Mouse (Mus musculus): ENCODE results near the gene Ttc25. TPM values are rescaled to one million over a fixed set of nuclear protein-coding genes. Genes with fewer than 3 reads are reported as not detected.
"Not testable (repeated sequence)": the region's sequence is repeated elsewhere in the genome, so short reads cannot be mapped to it uniquely, and the experiment has no call there.

The Ttc25 gene
- polyA plus RNA-seq, 1 experiment from 2014 or later: 2.4 TPM

DNA sequence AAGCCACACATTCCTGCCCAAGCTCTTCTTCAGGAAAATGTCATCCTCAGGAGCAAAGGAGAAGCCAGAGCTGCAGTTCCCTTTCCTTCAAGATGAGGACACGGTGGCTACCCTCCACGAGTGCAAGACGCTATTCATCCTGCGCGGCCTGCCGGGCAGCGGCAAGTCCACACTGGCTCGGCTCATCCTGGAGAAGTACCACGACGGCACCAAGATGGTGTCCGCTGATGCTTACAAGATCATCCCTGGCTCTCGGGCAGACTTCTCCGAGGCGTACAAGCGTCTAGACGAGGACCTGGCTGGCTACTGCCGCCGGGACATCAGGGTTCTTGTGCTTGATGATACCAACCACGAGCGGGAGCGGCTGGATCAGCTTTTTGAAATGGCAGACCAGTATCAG, 30.8 kb downstream of the Ttc25 start:
- WGBS: 69% methylated on average over 21 of the region's 21 CpGs
- no peak for ATAC-seq (ENCODE audit: low read depth)
- peaks cover 33% of the 10 kb centered on the region for H3K4me1 ChIP-seq (replicated peaks)
- H3K36me3 ChIP-seq: peaks cover 33% of the 10 kb centered on the region
- peak overlapping the region; percentile 58; the same call in 1 of the 2 replicates for H3K4me3 ChIP-seq
- H3K27me3 ChIP-seq: peaks cover 15% of the 10 kb centered on the region; the same call in 1 of the 2 replicates
- 0 out of 2 replicates have a peak overlapping the region, but pooled peaks have one; percentile 78 for H3K9ac ChIP-seq
- no peak overlapping the region for H3K27ac ChIP-seq (replicated peaks)
- peak overlapping the region; percentile 78 for H3K4me2 ChIP-seq
- H3K9me3 ChIP-seq: no peaks in the 10 kb centered on the region

DNA sequence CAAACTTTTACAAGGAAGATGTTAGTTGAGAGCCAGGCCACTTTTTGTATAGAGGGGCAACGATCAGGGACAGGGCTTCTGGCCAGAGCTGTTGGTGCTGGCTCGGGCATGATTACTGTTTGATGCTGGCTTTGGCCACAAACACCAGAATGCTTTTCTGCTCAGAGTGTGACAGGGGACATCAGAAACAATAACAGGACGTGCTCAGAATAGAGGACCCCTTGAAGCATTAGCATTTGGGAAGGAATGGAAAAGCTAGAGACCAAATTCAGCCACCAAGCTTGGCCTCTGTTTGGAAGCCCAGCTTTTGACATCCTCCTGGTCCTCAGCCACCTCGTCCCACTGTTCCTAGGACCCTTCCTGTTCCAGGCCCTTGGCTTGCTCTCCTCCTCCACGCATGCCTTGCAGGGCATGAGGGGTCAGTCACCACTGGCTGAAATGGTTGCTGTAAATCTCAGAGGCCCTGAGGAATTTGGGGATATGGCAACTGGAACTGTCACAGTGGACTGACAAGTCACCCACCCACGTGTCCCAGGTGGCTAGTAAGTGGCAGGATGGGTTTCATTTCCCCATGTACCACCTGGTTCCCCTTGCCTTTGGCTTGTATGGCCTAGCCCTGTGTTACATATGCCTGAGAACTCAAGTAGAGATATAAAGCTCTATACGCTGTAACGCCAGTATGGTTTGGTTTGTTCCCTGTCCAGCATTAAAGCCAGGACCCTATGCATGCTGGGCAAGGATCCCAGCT, 32.6 kb downstream of the Ttc25 start:
- Histone ChIP-seq H3K9ac (no peak overlapping the region), H3K27ac (replicated peaks) (no peak overlapping the region), H3K4me1 (replicated peaks) (peaks cover 28% of the 10 kb centered on the region), H3K9me3 (no peaks in the 10 kb centered on the region), H3K4me2 (no peak overlapping the region), H3K36me3 (peaks cover 50% of the 10 kb centered on the region), H3K4me3 (no peak overlapping the region), H3K27me3 (no peaks in the 10 kb centered on the region)
- 71% methylated on average over 8 of the region's 8 CpGs for WGBS
- ATAC-seq (ENCODE audit: low read depth): no peak

DNA sequence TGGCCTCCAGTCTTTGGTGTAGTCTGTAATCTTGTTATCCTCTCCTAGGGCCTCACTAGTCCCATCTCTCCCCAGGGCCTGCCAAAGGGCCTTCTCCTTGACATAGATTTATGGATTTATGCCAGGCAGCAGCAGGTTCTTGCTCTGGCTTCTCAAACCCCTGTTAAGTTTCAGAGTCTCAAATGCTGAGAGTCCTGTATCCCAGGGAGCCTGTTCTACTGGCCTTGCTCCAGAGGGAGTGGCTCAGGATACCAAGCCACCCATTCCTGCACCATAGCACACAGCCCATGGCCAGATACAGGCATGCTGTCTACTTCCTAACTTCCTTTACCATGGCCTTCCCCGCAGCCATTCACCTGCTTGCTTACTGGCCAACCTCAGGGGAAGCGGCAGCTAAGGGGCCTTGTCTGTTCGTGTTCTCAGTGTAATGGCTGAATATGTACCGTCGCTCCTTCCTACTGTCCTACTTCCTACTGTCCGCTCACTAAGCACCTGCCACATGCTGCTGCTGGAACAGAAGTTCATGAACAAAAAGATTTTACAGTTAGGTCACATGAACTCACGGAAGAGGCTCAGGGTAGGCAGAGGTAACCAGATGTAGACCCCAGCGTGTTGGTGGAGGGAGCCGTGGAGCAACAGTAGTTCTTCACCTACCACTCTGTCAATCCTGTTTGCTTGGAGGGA, 33.9 kb downstream of the Ttc25 start:
- Histone ChIP-seq H3K9me3 (no peaks in the 10 kb centered on the region), H3K4me2 (no peak overlapping the region), H3K4me1 (replicated peaks) (peaks cover 28% of the 10 kb centered on the region), H3K27me3 (no peaks in the 10 kb centered on the region), H3K27ac (replicated peaks) (no peak overlapping the region), H3K9ac (no peak overlapping the region), H3K36me3 (peaks cover 63% of the 10 kb centered on the region), H3K4me3 (no peak overlapping the region)
- WGBS: 93% methylated on average over 9 of the region's 9 CpGs
- ATAC-seq (ENCODE audit: low read depth): no peak

DNA sequence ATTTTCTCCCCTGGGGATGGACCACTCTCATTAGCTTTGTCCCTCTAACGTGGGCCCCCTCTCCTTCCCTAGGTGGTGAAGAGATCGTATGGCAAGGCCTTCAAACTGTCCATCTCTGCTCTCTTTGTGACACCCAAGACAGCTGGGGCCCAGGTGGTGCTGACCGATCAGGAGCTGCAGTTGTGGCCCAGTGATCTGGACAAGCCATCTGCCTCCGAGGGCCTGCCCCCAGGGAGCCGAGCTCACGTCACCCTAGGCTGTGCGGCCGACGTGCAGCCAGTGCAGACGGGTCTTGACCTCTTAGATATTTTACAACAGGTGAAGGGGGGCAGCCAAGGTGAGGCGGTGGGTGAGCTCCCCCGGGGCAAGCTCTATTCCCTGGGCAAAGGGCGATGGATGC, 34.9 kb downstream of the Ttc25 start:
- Histone ChIP-seq H3K9me3 (no peaks in the 10 kb centered on the region), H3K4me1 (replicated peaks) (peaks cover 19% of the 10 kb centered on the region), H3K27ac (replicated peaks) (no peak overlapping the region), H3K9ac (no peak overlapping the region), H3K27me3 (no peaks in the 10 kb centered on the region), H3K4me3 (no peak overlapping the region), H3K36me3 (peaks cover 73% of the 10 kb centered on the region), H3K4me2 (no peak overlapping the region)
- 84% methylated on average over 13 of the region's 13 CpGs for WGBS
- ATAC-seq (ENCODE audit: low read depth): no peak

DNA sequence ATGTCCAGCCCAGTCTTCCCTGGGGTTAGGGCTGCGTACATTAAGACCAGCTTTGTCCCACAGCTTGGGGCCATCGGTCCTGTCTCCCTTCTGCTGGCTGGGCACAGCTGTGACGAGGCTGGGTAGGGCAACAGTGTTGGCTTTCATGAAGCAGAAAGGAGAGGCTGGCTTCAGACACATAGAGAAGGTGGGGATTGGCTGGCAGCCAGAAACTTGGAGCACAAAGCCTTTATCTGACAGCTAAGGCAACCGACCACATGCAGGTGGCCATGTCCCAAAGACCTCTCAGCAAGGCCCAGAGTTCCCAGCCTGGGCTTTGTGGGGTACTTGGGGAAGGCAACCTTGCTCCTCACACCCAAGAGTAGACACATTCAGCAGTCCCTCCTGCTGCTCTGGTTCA, 36.3 kb downstream of the Ttc25 start:
- no peak overlapping the region for H3K4me3 ChIP-seq
- WGBS: 57% methylated on average over 4 of the region's 4 CpGs
- H3K27me3 ChIP-seq: no peaks in the 10 kb centered on the region
- no peaks in the 10 kb centered on the region for H3K9me3 ChIP-seq
- no peak; the same call in 1 of the 2 replicates for ATAC-seq (ENCODE audit: low read depth)
- peaks cover 88% of the 10 kb centered on the region for H3K36me3 ChIP-seq
- no peak overlapping the region for H3K4me2 ChIP-seq
- peaks cover 7% of the 10 kb centered on the region for H3K4me1 ChIP-seq (replicated peaks)
- no peak overlapping the region for H3K9ac ChIP-seq
- no peak overlapping the region; the same call in 1 of the 2 replicates for H3K27ac ChIP-seq (replicated peaks)

DNA sequence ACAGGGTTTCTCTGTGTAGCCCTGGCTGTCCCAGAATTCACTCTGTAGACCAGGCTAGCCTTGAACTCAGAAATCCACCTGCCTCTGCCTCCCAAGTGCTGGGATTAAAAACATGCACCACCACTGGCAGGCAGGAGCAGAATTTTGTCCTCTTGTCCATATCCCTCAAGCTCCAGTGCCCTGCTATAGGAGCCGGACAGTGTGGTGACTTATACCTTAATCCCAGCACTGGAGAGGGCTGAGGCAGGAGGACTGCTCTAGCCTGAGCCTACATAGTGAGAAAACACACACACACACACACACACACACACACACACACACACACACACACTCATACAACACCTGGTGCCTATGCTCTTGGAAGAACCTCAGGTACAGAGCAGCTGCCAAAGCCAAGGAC, 37.0 kb downstream of the Ttc25 start:
- H3K4me3 ChIP-seq; ATAC-seq (ENCODE audit: low read depth); H3K27me3 ChIP-seq; H3K4me2 ChIP-seq; H3K9me3 ChIP-seq; H3K9ac ChIP-seq; H3K4me1 ChIP-seq (replicated peaks); H3K27ac ChIP-seq (replicated peaks): not testable (repeated sequence)
- peaks cover 94% of the 10 kb centered on the region for H3K36me3 ChIP-seq
- 93% methylated on average over 1 of the region's 1 CpGs for WGBS

DNA sequence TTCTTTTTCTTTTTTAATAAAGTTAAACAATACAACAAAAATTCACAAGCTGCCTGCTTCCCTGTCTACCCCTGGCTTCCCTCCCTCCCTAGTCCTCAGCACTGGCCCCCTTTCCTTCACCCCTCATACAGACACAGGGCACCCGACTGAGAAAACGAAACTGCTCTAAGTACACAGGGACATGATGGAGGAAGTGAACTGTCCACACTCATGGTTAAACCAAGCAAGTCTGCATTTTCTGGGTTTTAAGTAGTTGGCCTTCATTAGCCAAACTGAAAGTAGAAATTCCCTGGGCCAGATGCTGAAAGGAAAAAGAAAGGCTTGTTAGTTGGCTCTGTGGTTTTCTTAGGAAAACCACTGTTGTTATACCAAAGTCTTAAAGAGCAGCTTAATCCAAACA, 37.4 kb downstream of the Ttc25 start:
- no peak overlapping the region for H3K27ac ChIP-seq (replicated peaks)
- ATAC-seq (ENCODE audit: low read depth): no peak
- H3K4me2 ChIP-seq: no peak overlapping the region
- H3K36me3 ChIP-seq: peaks cover 98% of the 10 kb centered on the region
- no peaks in the 10 kb centered on the region for H3K9me3 ChIP-seq
- 91% methylated on average over 2 of the region's 2 CpGs for WGBS
- no peak overlapping the region for H3K4me3 ChIP-seq
- H3K27me3 ChIP-seq: no peaks in the 10 kb centered on the region
- no peak overlapping the region for H3K9ac ChIP-seq
- peaks cover 7% of the 10 kb centered on the region for H3K4me1 ChIP-seq (replicated peaks)

DNA sequence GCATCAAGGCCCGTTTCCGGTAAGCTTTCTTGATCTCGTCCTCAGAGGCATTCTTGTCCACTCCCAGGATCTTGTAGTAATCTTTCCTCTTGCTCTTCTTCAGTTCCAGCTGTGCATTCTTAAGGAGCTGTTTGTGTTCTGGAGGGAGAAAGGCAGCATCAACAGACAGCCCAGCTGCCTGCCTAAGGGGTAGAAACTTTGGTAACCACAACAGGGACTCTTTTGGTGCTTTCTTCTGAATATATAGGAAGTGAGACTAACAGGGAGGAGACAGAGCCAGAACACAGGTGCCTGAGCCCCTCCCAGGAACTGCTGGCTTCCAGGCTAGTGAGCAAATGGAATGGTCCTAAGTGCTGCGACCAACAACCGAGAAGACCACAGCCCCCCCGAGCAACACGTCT, 39.2 kb downstream of the Ttc25 start:
- Histone ChIP-seq H3K36me3 (peaks cover 100% of the 10 kb centered on the region), H3K4me2 (no peak overlapping the region), H3K4me1 (replicated peaks) (no peaks in the 10 kb centered on the region; the same call in 1 of the 2 replicates), H3K27ac (replicated peaks) (no peak overlapping the region), H3K9me3 (no peaks in the 10 kb centered on the region), H3K9ac (no peak overlapping the region), H3K4me3 (no peak overlapping the region), H3K27me3 (no peaks in the 10 kb centered on the region)
- WGBS: 90% methylated on average over 7 of the region's 7 CpGs
- ATAC-seq (ENCODE audit: low read depth): no peak

DNA sequence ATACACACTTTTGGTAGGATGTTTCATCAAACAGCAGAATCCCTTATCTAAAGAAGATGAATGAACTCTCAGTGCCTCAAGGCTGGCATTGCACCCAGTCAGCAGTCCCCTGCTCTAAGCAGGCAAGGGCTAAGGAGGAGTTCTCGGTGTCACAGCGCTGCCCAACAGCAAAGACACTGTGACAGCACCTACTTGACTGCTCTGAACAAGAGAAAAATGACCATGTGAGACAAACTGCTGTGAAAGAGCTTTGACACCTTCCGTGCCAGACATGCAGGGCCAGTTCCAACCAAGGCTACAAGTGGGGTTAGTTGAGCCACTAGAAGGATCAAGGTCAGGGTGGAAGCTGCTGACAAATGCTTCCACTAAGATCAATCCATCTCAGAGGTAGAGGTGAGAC, 39.7 kb downstream of the Ttc25 start:
- no peak for ATAC-seq (ENCODE audit: low read depth)
- H3K9ac ChIP-seq: no peak overlapping the region
- WGBS: 94% methylated on average over 3 of the region's 3 CpGs
- H3K27me3 ChIP-seq: no peaks in the 10 kb centered on the region
- H3K4me1 ChIP-seq (replicated peaks): no peaks in the 10 kb centered on the region; the same call in 1 of the 2 replicates
- no peak overlapping the region for H3K27ac ChIP-seq (replicated peaks)
- no peak overlapping the region for H3K4me2 ChIP-seq
- no peak overlapping the region for H3K4me3 ChIP-seq
- H3K36me3 ChIP-seq: peaks cover 100% of the 10 kb centered on the region
- H3K9me3 ChIP-seq: no peaks in the 10 kb centered on the region

DNA sequence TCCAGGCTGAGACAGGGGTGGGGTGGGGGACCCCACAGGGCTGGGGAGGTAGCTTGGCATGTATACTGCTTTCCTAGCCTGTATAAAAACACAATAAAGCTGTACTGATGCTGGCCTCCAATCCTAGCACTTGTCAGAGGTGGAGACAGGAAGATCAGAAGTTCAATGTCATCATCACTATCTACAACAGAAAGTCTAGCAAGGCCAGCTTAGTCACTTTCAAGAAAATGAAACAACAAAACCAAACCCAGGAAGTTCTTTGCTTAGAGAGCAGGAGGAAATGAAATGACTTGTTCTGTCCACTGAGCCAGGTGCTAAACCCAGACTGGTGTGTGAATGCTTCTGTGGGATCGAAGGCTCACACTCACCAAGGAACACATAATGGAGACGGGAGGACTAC, 43.1 kb downstream of the Ttc25 start:
- no peak overlapping the region for H3K4me3 ChIP-seq
- H3K9ac ChIP-seq: no peak overlapping the region
- H3K27me3 ChIP-seq: no peaks in the 10 kb centered on the region
- ATAC-seq (ENCODE audit: low read depth): no peak
- WGBS: 95% methylated on average over 2 of the region's 2 CpGs
- no peak overlapping the region for H3K4me2 ChIP-seq
- no peak overlapping the region for H3K27ac ChIP-seq (replicated peaks)
- no peaks in the 10 kb centered on the region for H3K9me3 ChIP-seq
- H3K36me3 ChIP-seq: peaks cover 100% of the 10 kb centered on the region
- H3K4me1 ChIP-seq (replicated peaks): no peaks in the 10 kb centered on the region

DNA sequence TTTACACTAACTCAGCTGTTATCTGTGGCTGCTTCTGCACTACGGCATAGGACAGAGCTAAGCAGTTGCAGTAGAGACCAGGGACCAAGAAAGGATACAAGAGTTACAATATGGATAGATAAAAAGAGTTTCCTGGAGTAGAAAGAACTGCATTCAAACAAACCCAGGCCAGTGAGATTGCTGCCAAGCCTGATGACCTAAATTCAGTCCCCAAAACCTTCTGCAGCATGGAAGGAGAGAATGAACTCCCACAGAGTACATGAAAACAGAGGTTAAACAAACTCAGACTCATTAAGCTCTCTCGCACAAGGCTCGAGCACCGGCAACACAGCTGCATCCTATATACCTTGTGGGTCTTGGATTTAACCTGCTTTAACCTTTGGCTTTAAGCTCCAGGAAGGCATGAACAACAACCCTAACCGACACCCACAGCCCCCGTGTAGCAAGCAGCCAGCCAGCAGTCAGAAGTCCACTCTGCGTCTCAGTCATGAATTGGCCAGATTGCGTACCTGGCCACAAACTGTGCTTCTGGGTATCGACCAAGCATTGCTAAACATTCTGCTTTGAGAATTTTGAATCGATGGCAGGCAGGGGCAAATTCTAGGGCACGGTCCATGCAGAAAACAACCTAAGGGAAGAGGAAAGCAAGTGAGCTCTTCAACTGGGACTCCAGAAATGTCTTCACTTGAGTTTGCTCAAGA, 47.1 kb downstream of the Ttc25 start:
- Histone ChIP-seq H3K9ac (no peak overlapping the region), H3K27me3 (no peaks in the 10 kb centered on the region), H3K36me3 (peaks cover 99% of the 10 kb centered on the region), H3K4me1 (replicated peaks) (0 out of 2 replicates have a peak, but pooled peaks cover 2% of the 10 kb centered on the region), H3K4me2 (no peak overlapping the region), H3K27ac (replicated peaks) (no peak overlapping the region), H3K4me3 (no peak overlapping the region), H3K9me3 (no peaks in the 10 kb centered on the region)
- no peak for ATAC-seq (ENCODE audit: low read depth)
- 91% methylated on average over 11 of the region's 11 CpGs for WGBS

DNA sequence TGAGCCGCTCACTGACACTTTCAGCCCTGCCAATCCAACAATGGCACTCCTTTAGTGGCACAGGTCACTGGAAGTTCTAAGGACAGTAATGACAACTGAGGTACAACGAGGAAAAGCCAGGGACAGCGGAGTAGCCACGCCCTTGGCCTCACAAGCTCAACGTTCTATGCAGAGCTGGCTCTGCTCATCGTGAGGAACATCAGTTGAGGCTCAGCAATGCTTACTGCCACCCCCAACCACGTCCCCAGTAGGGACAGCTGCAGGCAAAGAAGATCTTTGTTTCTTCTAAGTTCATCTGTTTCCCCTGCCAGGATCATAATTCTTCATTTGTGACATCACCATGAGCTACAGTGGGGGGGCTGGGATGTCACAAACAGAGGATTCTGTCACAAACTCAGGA, 49.2 kb downstream of the Ttc25 start:
- H3K9me3 ChIP-seq: no peaks in the 10 kb centered on the region
- H3K4me2 ChIP-seq: no peak overlapping the region
- no peak overlapping the region for H3K4me3 ChIP-seq
- no peak overlapping the region for H3K27ac ChIP-seq (replicated peaks)
- peaks cover 99% of the 10 kb centered on the region for H3K36me3 ChIP-seq
- ATAC-seq (ENCODE audit: low read depth): no peak
- H3K9ac ChIP-seq: no peak overlapping the region
- H3K4me1 ChIP-seq (replicated peaks): 0 out of 2 replicates have a peak, but pooled peaks cover 2% of the 10 kb centered on the region
- no peaks in the 10 kb centered on the region for H3K27me3 ChIP-seq
- 69% methylated on average over 7 of the region's 7 CpGs for WGBS

Data from neural tube, embryonic 13.5 days (tissue).